Mouse (Mus musculus): Measurements from ENCODE around the gene Gm21149. TPM values are rescaled to one million over a fixed set of nuclear protein-coding genes. Genes with fewer than 3 reads are reported as not detected.
A peak's percentile ranks its signal among the peaks of the same experiment; 100 is the strongest.
"Not testable (repeated sequence)": the region's sequence is repeated elsewhere in the genome, so short reads cannot be mapped to it uniquely, and the experiment has no call there.

Gene Gm21149
- polyA plus RNA-seq, 1 experiment from 2014 or later, result not detected

GRCm38 (mm10) chr5:15483576-15483975, 7.3 kb upstream of the Gm21149 start:
- H3K27me3 ChIP-seq (ENCODE audit: control insufficient read depth, insufficient read depth, low read length); H3K4me1 ChIP-seq (ENCODE audit: control insufficient read depth, insufficient read depth, low read length); H3K36me3 ChIP-seq (replicated peaks; ENCODE audit: control insufficient read depth, insufficient read depth, low read depth, low read length); DNase-seq (ENCODE audit: low spot score); H3K27ac ChIP-seq (replicated peaks; ENCODE audit: low read depth, low read length); H3K4me2 ChIP-seq (ENCODE audit: low read depth, low read length); H3K4me3 ChIP-seq (ENCODE audit: low read depth, low read length); H3K9ac ChIP-seq (replicated peaks; ENCODE audit: low read length); ATAC-seq (replicated peaks; ENCODE audit: insufficient number of reproducible peaks, low FRiP score, low TSS enrichment, low read depth); H3K9me3 ChIP-seq (replicated peaks; ENCODE audit: control insufficient read depth, low read length): not testable (repeated sequence)
- WGBS, result 58% methylated on average over 4 of the region's 4 CpGs

GRCm38 (mm10) chr5:15482815-15483214, 6.5 kb upstream of the Gm21149 start:
- 68% methylated on average over 2 of the region's 2 CpGs for WGBS
- not testable (repeated sequence) for H3K4me1 ChIP-seq (ENCODE audit: control insufficient read depth, insufficient read depth, low read length); H3K36me3 ChIP-seq (replicated peaks; ENCODE audit: control insufficient read depth, insufficient read depth, low read depth, low read length); H3K9me3 ChIP-seq (replicated peaks; ENCODE audit: control insufficient read depth, low read length); ATAC-seq (replicated peaks; ENCODE audit: insufficient number of reproducible peaks, low FRiP score, low TSS enrichment, low read depth); H3K9ac ChIP-seq (replicated peaks; ENCODE audit: low read length); H3K4me3 ChIP-seq (ENCODE audit: low read depth, low read length); DNase-seq (ENCODE audit: low spot score); H3K4me2 ChIP-seq (ENCODE audit: low read depth, low read length); H3K27me3 ChIP-seq (ENCODE audit: control insufficient read depth, insufficient read depth, low read length); H3K27ac ChIP-seq (replicated peaks; ENCODE audit: low read depth, low read length)

GRCm38 (mm10) chr5:15470141-15470540, 6.2 kb downstream of the Gm21149 start:
- not testable (repeated sequence) for H3K27me3 ChIP-seq (ENCODE audit: control insufficient read depth, insufficient read depth, low read length); H3K9ac ChIP-seq (replicated peaks; ENCODE audit: low read length); H3K9me3 ChIP-seq (replicated peaks; ENCODE audit: control insufficient read depth, low read length); H3K36me3 ChIP-seq (replicated peaks; ENCODE audit: control insufficient read depth, insufficient read depth, low read depth, low read length); H3K4me3 ChIP-seq (ENCODE audit: low read depth, low read length); ATAC-seq (replicated peaks; ENCODE audit: insufficient number of reproducible peaks, low FRiP score, low TSS enrichment, low read depth); H3K4me1 ChIP-seq (ENCODE audit: control insufficient read depth, insufficient read depth, low read length); DNase-seq (ENCODE audit: low spot score); H3K4me2 ChIP-seq (ENCODE audit: low read depth, low read length); H3K27ac ChIP-seq (replicated peaks; ENCODE audit: low read depth, low read length)
- WGBS, result 62% methylated on average over 1 of the region's 1 CpGs

- DNase-seq (ENCODE audit: low spot score); H3K9ac ChIP-seq (replicated peaks; ENCODE audit: low read length); H3K4me2 ChIP-seq (ENCODE audit: low read depth, low read length); H3K27ac ChIP-seq (replicated peaks; ENCODE audit: low read depth, low read length); H3K4me1 ChIP-seq (ENCODE audit: control insufficient read depth, insufficient read depth, low read length); H3K9me3 ChIP-seq (replicated peaks; ENCODE audit: control insufficient read depth, low read length); ATAC-seq (replicated peaks; ENCODE audit: insufficient number of reproducible peaks, low FRiP score, low TSS enrichment, low read depth); H3K36me3 ChIP-seq (replicated peaks; ENCODE audit: control insufficient read depth, insufficient read depth, low read depth, low read length); H3K4me3 ChIP-seq (ENCODE audit: low read depth, low read length); H3K27me3 ChIP-seq (ENCODE audit: control insufficient read depth, insufficient read depth, low read length): not testable (repeated sequence)
- whole genome bisulfite sequencing, result 59% methylated on average over 6 of the region's 6 CpGs
Observed at GRCm38 (mm10) chr5:15467768-15468167, 8.6 kb downstream of the Gm21149 start.

- WGBS, result 62% methylated on average over 1 of the region's 1 CpGs
- DNase-seq (ENCODE audit: low spot score); H3K4me2 ChIP-seq (ENCODE audit: low read depth, low read length); H3K9ac ChIP-seq (replicated peaks; ENCODE audit: low read length); H3K9me3 ChIP-seq (replicated peaks; ENCODE audit: control insufficient read depth, low read length); H3K4me1 ChIP-seq (ENCODE audit: control insufficient read depth, insufficient read depth, low read length); H3K27ac ChIP-seq (replicated peaks; ENCODE audit: low read depth, low read length); H3K36me3 ChIP-seq (replicated peaks; ENCODE audit: control insufficient read depth, insufficient read depth, low read depth, low read length); H3K4me3 ChIP-seq (ENCODE audit: low read depth, low read length); H3K27me3 ChIP-seq (ENCODE audit: control insufficient read depth, insufficient read depth, low read length); ATAC-seq (replicated peaks; ENCODE audit: insufficient number of reproducible peaks, low FRiP score, low TSS enrichment, low read depth): not testable (repeated sequence)
Observed at GRCm38 (mm10) chr5:15466218-15466617, 10.1 kb downstream of the Gm21149 start.

- DNase-seq (ENCODE audit: low spot score); H3K4me1 ChIP-seq (ENCODE audit: control insufficient read depth, insufficient read depth, low read length); H3K36me3 ChIP-seq (replicated peaks; ENCODE audit: control insufficient read depth, insufficient read depth, low read depth, low read length); H3K4me3 ChIP-seq (ENCODE audit: low read depth, low read length); H3K9me3 ChIP-seq (replicated peaks; ENCODE audit: control insufficient read depth, low read length); ATAC-seq (replicated peaks; ENCODE audit: insufficient number of reproducible peaks, low FRiP score, low TSS enrichment, low read depth); H3K9ac ChIP-seq (replicated peaks; ENCODE audit: low read length); H3K4me2 ChIP-seq (ENCODE audit: low read depth, low read length); H3K27me3 ChIP-seq (ENCODE audit: control insufficient read depth, insufficient read depth, low read length); H3K27ac ChIP-seq (replicated peaks; ENCODE audit: low read depth, low read length): not testable (repeated sequence)
- WGBS, result 25% methylated on average over 1 of the region's 2 CpGs
Observed at GRCm38 (mm10) chr5:15463561-15463960, 12.8 kb downstream of the Gm21149 start.

GRCm38 (mm10) chr5:15461613-15462012, 14.7 kb downstream of the Gm21149 start:
- H3K4me3 ChIP-seq (ENCODE audit: low read depth, low read length); H3K4me2 ChIP-seq (ENCODE audit: low read depth, low read length); H3K27me3 ChIP-seq (ENCODE audit: control insufficient read depth, insufficient read depth, low read length); ATAC-seq (replicated peaks; ENCODE audit: insufficient number of reproducible peaks, low FRiP score, low TSS enrichment, low read depth); H3K4me1 ChIP-seq (ENCODE audit: control insufficient read depth, insufficient read depth, low read length); DNase-seq (ENCODE audit: low spot score); H3K36me3 ChIP-seq (replicated peaks; ENCODE audit: control insufficient read depth, insufficient read depth, low read depth, low read length); H3K9me3 ChIP-seq (replicated peaks; ENCODE audit: control insufficient read depth, low read length); H3K9ac ChIP-seq (replicated peaks; ENCODE audit: low read length); H3K27ac ChIP-seq (replicated peaks; ENCODE audit: low read depth, low read length): not testable (repeated sequence)
- WGBS, result 60% methylated on average over 8 of the region's 8 CpGs

- H3K9me3 ChIP-seq (replicated peaks; ENCODE audit: control insufficient read depth, low read length); H3K4me2 ChIP-seq (ENCODE audit: low read depth, low read length); DNase-seq (ENCODE audit: low spot score); H3K27me3 ChIP-seq (ENCODE audit: control insufficient read depth, insufficient read depth, low read length); H3K9ac ChIP-seq (replicated peaks; ENCODE audit: low read length); H3K4me1 ChIP-seq (ENCODE audit: control insufficient read depth, insufficient read depth, low read length); H3K4me3 ChIP-seq (ENCODE audit: low read depth, low read length); H3K27ac ChIP-seq (replicated peaks; ENCODE audit: low read depth, low read length); H3K36me3 ChIP-seq (replicated peaks; ENCODE audit: control insufficient read depth, insufficient read depth, low read depth, low read length): not testable (repeated sequence)
- ATAC-seq (replicated peaks; ENCODE audit: insufficient number of reproducible peaks, low FRiP score, low TSS enrichment, low read depth), result 0 out of 2 replicates have a peak, but pooled peaks have one; percentile 72
- 78% methylated on average over 3 of the region's 5 CpGs for WGBS
Observed at GRCm38 (mm10) chr5:15457865-15458571, 18.3 kb downstream of the Gm21149 start.
